Mouse (Mus musculus) liver, embryonic 12.5 days (tissue): ENCODE data around the gene Dvl1. TPM values are rescaled to one million over a fixed set of nuclear protein-coding genes. Genes with fewer than 3 reads are reported as not detected.

Experiments used
- ATAC-seq: fragments of 200-750 bp; cut with Nextera tagmentation; 2 replicates; pipeline ENCODE4 v1.8.0; 2017; ENCODE audit warnings: moderate number of reproducible peaks, mild to moderate bottlenecking, moderate library complexity
- H3K27ac ChIP-seq: fragments of 300-500 bp; sonication (generic); 2 replicates; pipeline ENCODE4 v1.5.1; 2016; ENCODE audit warnings: mild to moderate bottlenecking
- H3K27me3 ChIP-seq: fragments of 300-500 bp; sonication (generic); replicated peaks from 2 replicates; pipeline ENCODE4 v1.6.1; 2016; ENCODE audit warnings: mild to moderate bottlenecking, moderate library complexity
- H3K36me3 ChIP-seq: fragments of 300-500 bp; sonication (generic); 2 replicates; pipeline ENCODE4 v1.6.1; 2016; ENCODE audit warnings: mild to moderate bottlenecking, moderate library complexity
- H3K4me1 ChIP-seq: fragments of 300-500 bp; sonication (generic); 2 replicates; pipeline ENCODE4 v1.6.1; 2016
- H3K4me2 ChIP-seq: fragments of 300-500 bp; sonication (generic); 2 replicates; pipeline ENCODE4 v1.6.1; 2016; ENCODE audit warnings: mild to moderate bottlenecking, moderate library complexity
- H3K4me3 ChIP-seq: fragments of 300-500 bp; sonication (generic); 2 replicates; pipeline ENCODE4 v1.5.1; 2016; ENCODE audit warnings: mild to moderate bottlenecking, moderate library complexity
- H3K9ac ChIP-seq: fragments of 300-500 bp; sonication (generic); 2 replicates; pipeline ENCODE4 v1.6.1; 2016; ENCODE audit warnings: mild to moderate bottlenecking, moderate library complexity
- H3K9me3 ChIP-seq: fragments of 300-500 bp; sonication (generic); replicated peaks from 2 replicates; pipeline ENCODE4 v1.6.1; 2016; ENCODE audit warnings: mild to moderate bottlenecking, moderate library complexity
- WGBS: fragments of 180-500 bp; shearing (Covaris S2); methylation state at CpG from one replicate; pipeline ENCODE4 v1.1.7; 2016; ENCODE audit not compliant: insufficient replicate concordance; 5-methylcytosine and 5-hydroxymethylcytosine counted together
- polyA plus RNA-seq: library from polyadenylated mRNA; unstranded; fragments of >200 nt; fragmentation: Nextera tagmentation; extraction: Ambion mirVana; gene quantifications from 2 replicates; pipeline ENCODE4 v1.2.1, GENCODE M21; 2016

The Dvl1 gene
- polyA plus RNA-seq, 1 experiment from 2014 or later = 10.7 TPM

DNA sequence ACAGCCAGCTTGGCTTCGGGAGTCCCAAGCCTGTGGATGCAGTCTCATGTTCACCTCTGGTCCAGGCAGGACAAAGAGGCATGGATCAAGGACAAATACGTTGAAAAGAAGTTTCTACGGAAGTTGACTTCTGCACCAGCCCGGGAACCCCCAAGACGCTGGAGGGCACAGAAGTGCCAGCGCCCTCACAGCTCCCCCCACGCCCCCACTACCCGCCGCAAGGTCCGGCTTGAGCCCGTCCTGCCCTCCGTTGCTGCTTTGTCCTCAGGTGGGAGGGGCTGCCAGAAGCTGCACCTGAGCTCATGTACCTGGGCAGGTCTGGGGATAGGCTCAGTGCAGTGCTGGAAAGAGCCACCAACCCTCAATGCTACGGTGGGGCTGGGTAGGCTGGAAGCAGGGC lies 56.0 kb downstream of the Dvl1 start:
- H3K9me3 ChIP-seq = no peaks in the 10 kb centered on the region
- no peak overlapping the region for H3K9ac ChIP-seq
- H3K27ac ChIP-seq = no peak overlapping the region
- 92% methylated on average over 13 of the region's 13 CpGs for WGBS
- H3K4me3 ChIP-seq = no peak overlapping the region
- H3K4me2 ChIP-seq = no peak overlapping the region
- H3K36me3 ChIP-seq = peaks cover 86% of the 10 kb centered on the region
- H3K27me3 ChIP-seq = no peaks in the 10 kb centered on the region
- no peaks in the 10 kb centered on the region for H3K4me1 ChIP-seq
- ATAC-seq = no peak

DNA sequence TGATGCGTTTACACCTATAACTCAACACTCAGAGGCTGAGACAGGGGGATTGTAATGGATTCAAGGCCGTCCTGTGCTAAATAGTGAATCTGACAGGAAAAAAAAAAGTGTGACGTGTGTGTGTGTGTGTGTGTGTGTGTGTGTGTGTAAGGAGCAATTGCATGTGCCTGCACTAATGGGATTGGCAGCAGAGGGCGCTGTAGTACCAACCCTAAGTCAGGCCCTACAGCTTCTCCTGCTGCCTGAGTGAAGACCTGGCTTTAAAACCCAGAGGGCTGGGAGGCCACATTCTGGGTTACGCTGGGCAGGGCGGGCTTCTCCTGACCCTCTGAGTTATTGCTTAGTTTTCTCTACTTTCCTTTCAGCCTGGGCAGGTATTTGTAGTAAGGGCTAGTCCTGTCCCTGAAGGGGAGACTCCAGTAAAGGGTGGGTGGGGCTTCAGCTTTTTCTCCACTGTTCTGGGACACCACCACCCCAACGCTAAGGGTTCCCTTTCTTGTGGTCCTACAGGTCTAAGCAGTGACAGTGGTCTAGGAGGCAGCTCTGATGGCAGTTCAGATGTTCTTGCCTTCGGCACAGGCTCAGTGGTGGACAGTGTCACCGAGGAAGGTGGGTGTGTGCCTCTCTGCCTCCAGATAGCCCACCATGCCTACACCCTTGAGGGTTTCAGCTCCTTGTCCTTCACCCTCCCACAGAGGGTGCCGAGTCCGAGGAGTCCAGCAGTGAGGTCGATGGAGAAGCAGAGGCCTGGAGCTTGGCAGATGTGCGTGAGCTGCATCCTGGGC lies 57.3 kb downstream of the Dvl1 start:
- H3K4me2 ChIP-seq = no peak overlapping the region
- H3K9me3 ChIP-seq = no peaks in the 10 kb centered on the region
- H3K4me3 ChIP-seq = no peak overlapping the region
- no peaks in the 10 kb centered on the region for H3K4me1 ChIP-seq
- H3K9ac ChIP-seq = no peak overlapping the region
- ATAC-seq = no peak
- no peak overlapping the region for H3K27ac ChIP-seq
- WGBS = 86% methylated on average over 13 of the region's 13 CpGs
- H3K36me3 ChIP-seq = peaks cover 73% of the 10 kb centered on the region
- no peaks in the 10 kb centered on the region for H3K27me3 ChIP-seq

DNA sequence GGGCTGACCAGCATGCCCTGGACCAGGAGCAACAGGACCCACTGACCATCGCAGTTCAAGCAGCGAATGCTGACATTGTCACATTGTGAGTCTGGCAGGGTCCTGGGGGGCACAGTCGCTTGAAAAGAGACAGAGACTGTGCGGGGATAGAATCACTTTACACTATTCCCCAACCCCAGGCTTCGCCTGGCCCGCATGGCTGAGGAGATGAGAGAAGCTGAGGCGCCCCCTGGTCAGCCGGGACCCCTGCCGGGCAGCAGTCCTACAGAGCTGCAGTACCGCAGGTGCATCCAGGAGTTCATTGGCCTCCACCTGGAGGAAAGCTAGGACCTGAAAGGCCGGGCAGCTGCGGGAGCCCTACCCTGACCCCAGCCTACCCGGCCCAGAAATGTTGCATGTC lies 58.4 kb downstream of the Dvl1 start:
- Histone ChIP-seq H3K27ac (no peak overlapping the region), H3K36me3 (peaks cover 62% of the 10 kb centered on the region), H3K4me3 (no peak overlapping the region), H3K4me1 (no peaks in the 10 kb centered on the region), H3K4me2 (no peak overlapping the region), H3K9me3 (no peaks in the 10 kb centered on the region), H3K27me3 (no peaks in the 10 kb centered on the region), H3K9ac (no peak overlapping the region)
- WGBS = 87% methylated on average over 13 of the region's 13 CpGs
- no peak for ATAC-seq

DNA sequence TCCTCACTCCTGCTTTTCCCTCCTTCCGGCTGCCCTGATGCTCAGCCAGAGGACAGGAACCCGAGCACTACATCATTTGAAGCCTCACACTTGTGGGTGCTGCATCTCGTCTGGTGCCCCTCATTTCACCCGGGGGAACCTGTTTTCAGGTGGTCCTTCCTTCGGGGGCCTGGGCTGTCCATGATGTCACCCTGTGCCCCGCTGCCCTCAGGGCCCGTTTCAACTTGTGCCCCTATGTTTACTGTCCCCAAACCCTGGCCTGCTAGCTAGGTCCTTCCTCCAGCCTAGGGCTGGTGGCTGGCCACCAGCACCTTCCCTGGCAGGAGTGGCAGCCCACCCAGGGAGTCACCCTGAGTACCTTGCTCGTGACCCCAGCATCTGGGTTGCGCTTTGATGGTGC lies 58.9 kb downstream of the Dvl1 start:
- Histone ChIP-seq H3K9ac (no peak overlapping the region), H3K4me1 (no peaks in the 10 kb centered on the region), H3K36me3 (peaks cover 57% of the 10 kb centered on the region), H3K27ac (no peak overlapping the region), H3K4me2 (no peak overlapping the region), H3K9me3 (no peaks in the 10 kb centered on the region), H3K27me3 (no peaks in the 10 kb centered on the region), H3K4me3 (no peak overlapping the region)
- ATAC-seq = no peak
- WGBS = 76% methylated on average over 9 of the region's 9 CpGs

DNA sequence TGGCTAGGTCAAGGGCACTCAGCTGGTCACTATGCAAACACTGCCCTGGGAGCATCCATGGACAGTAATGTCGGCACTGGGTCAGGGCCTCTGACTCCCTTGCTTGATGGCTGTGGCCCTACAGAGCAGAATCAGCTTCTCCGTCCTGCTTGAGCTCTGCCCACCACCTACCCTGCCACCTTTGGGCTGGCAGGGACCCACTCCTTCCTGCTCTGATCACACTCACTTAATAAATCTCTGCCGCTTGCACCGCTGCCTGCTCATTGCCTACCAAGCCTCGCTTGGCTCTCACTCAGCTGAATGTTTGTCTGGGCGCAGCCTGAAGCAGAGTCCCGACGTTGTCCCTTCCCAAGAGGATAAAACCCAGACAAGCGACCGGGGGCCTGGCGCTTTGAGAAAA lies 59.8 kb downstream of the Dvl1 start:
- no peak overlapping the region for H3K9ac ChIP-seq
- H3K4me2 ChIP-seq = no peak overlapping the region
- H3K36me3 ChIP-seq = peaks cover 48% of the 10 kb centered on the region
- WGBS = 76% methylated on average over 11 of the region's 11 CpGs
- H3K4me1 ChIP-seq = no peaks in the 10 kb centered on the region
- H3K9me3 ChIP-seq = no peaks in the 10 kb centered on the region
- H3K4me3 ChIP-seq = no peak overlapping the region
- no peaks in the 10 kb centered on the region for H3K27me3 ChIP-seq
- no peak overlapping the region for H3K27ac ChIP-seq
- no peak for ATAC-seq

DNA sequence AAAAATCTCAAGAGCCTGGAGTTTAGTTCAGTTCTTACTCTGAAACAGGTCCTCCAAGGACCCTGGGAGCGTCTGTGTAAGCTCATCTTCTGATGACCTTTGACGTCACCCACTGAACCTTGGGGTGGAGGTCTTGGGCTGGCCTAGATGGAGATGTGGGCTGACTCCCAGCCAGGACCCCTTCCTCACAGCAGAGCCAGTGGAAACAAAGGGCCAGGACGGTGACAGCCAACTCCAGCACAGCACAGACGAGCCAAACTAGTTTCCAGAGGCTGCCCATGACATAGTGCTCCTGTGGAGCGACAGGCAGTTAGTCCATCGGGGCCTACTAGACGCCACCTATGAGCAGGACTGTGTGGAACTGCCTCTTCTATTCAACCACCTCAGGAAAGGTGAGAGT lies 61.1 kb downstream of the Dvl1 start:
- no peak for ATAC-seq
- WGBS = 64% methylated on average over 7 of the region's 7 CpGs
- peaks cover 35% of the 10 kb centered on the region for H3K36me3 ChIP-seq
- H3K27me3 ChIP-seq = no peaks in the 10 kb centered on the region
- H3K9me3 ChIP-seq = no peaks in the 10 kb centered on the region
- no peak overlapping the region for H3K4me2 ChIP-seq
- no peak overlapping the region for H3K9ac ChIP-seq
- H3K4me1 ChIP-seq = no peaks in the 10 kb centered on the region
- H3K4me3 ChIP-seq = no peak overlapping the region
- no peak overlapping the region for H3K27ac ChIP-seq

DNA sequence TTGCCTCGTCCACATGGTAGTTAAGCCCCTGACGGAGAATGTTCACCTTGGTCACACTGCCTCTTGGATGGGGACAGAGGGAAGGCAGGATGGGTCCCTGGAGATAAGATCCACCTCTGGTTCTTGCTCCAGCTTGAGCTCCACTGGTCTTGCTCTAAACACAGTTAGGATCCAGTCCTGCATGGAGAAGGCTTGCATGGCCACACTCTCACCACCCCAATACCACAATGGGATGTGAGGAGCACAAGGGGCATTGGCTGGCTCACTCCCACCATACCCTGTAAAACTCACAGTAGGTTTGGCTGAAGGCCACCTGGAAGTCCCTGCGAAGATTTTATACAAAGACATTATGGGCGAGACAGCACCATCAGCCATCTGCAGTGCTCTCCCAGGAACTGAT lies 61.5 kb downstream of the Dvl1 start:
- Histone ChIP-seq H3K4me1 (no peaks in the 10 kb centered on the region), H3K9me3 (no peaks in the 10 kb centered on the region), H3K4me2 (no peak overlapping the region), H3K9ac (no peak overlapping the region), H3K36me3 (peaks cover 31% of the 10 kb centered on the region), H3K4me3 (no peak overlapping the region), H3K27me3 (no peaks in the 10 kb centered on the region), H3K27ac (no peak overlapping the region)
- ATAC-seq = no peak
- 81% methylated on average over 4 of the region's 4 CpGs for WGBS

Other genes with a start within 250 kb of the Dvl1 start
- 7.1 and 7.3 TPM in 2 replicates for gene Slc35e2, start 246.0 kb upstream of the Dvl1 start, polyA plus RNA-seq
- gene Cdk11b, start 222.5 kb upstream of the Dvl1 start, polyA plus RNA-seq = 41.1 and 45.5 TPM in 2 replicates
- not detected in 2 replicates for gene Gm10563, start 202.0 kb upstream of the Dvl1 start, polyA plus RNA-seq
- 8.1 and 9.2 TPM in 2 replicates for gene Mmp23, start 194.0 kb upstream of the Dvl1 start, polyA plus RNA-seq
- gene Mib2, start 178.2 kb upstream of the Dvl1 start, polyA plus RNA-seq = 7.2 and 7.4 TPM in 2 replicates
- 1.9 and 2.0 TPM in 2 replicates for gene Fndc10, start 153.1 kb upstream of the Dvl1 start, polyA plus RNA-seq
- 80.8 and 91.2 TPM in 2 replicates for gene Ssu72, start 142.6 kb upstream of the Dvl1 start, polyA plus RNA-seq
- gene Tmem240, start 112.6 kb upstream of the Dvl1 start, polyA plus RNA-seq = 0.17 and 0.24 TPM in 2 replicates
- gene Atad3a, start 86.3 kb upstream of the Dvl1 start, polyA plus RNA-seq = 101 and 110 TPM in 2 replicates
- 0.49 and 0.73 TPM in 2 replicates for gene Vwa1, start 72.7 kb upstream of the Dvl1 start, polyA plus RNA-seq
- gene Tmem88b, start 61.5 kb upstream of the Dvl1 start, polyA plus RNA-seq = 0.32 TPM in 2 replicates
- gene Ankrd65, start 57.0 kb upstream of the Dvl1 start, polyA plus RNA-seq = not detected in 2 replicates
- 223 and 228 TPM in 2 replicates for gene Mrpl20, start 44.5 kb upstream of the Dvl1 start, polyA plus RNA-seq
- 98.8 and 101 TPM in 2 replicates for gene Ccnl2, start 34.9 kb upstream of the Dvl1 start, polyA plus RNA-seq
- 146 and 153 TPM in 2 replicates for gene Aurkaip1, start 16.1 kb upstream of the Dvl1 start, polyA plus RNA-seq
- 8.1 and 9.2 TPM in 2 replicates for gene Mxra8, start 7.7 kb upstream of the Dvl1 start, polyA plus RNA-seq
- gene Tas1r3, start 16.0 kb downstream of the Dvl1 start, polyA plus RNA-seq = 0.07 and 0.11 TPM in 2 replicates
- gene Cptp, start 22.0 kb downstream of the Dvl1 start, polyA plus RNA-seq = 10.3 and 10.8 TPM in 2 replicates
- gene Ints11, start 22.1 kb downstream of the Dvl1 start, polyA plus RNA-seq = 50.0 and 51.4 TPM in 2 replicates
- gene Pusl1, start 44.4 kb downstream of the Dvl1 start, polyA plus RNA-seq = 32.7 and 33.6 TPM in 2 replicates
- 13.4 and 13.6 TPM in 2 replicates for gene Acap3, start 44.4 kb downstream of the Dvl1 start, polyA plus RNA-seq
- 106 and 111 TPM in 2 replicates for gene Ube2j2, start 96.4 kb downstream of the Dvl1 start, polyA plus RNA-seq
- 45.0 and 48.8 TPM in 2 replicates for gene C1qtnf12, start 114.9 kb downstream of the Dvl1 start, polyA plus RNA-seq
- gene B3galt6, start 145.2 kb downstream of the Dvl1 start, polyA plus RNA-seq = 8.2 and 8.7 TPM in 2 replicates
- 93.4 and 93.9 TPM in 2 replicates for gene Sdf4, start 145.5 kb downstream of the Dvl1 start, polyA plus RNA-seq
- 0.39 and 0.60 TPM in 2 replicates for gene Tnfrsf4, start 166.4 kb downstream of the Dvl1 start, polyA plus RNA-seq
- gene Tnfrsf18, start 178.8 kb downstream of the Dvl1 start, polyA plus RNA-seq = 0.77 and 0.99 TPM in 2 replicates
- 0.07 and 0.15 TPM in 2 replicates for gene Ttll10, start 212.0 kb downstream of the Dvl1 start, polyA plus RNA-seq